Mouse (Mus musculus) limb, embryonic 13.5 days (tissue): Measurements from ENCODE around the gene Cyp26c1. TPM values are rescaled to one million over a fixed set of nuclear protein-coding genes. Genes with fewer than 3 reads are reported as not detected.

ENCODE experiments used
- polyA plus RNA-seq: library from polyadenylated mRNA; unstranded; fragments of >200 nt; fragmentation: Nextera tagmentation; extraction: Ambion mirVana; gene quantifications from 2 replicates; pipeline ENCODE4 v1.2.1, GENCODE M21; 2015

Cyp26c1 gene
- polyA plus RNA-seq, 1 experiment from 2014 or later, result 0.24 TPM

Other genes starting within 250 kb of the Cyp26c1 start
- 6.9 and 7.2 TPM in 2 replicates for gene Exoc6, start 135.2 kb upstream of the Cyp26c1 start, polyA plus RNA-seq
- 7.6 and 8.9 TPM in 2 replicates for gene Cyp26a1, start 12.2 kb downstream of the Cyp26c1 start, polyA plus RNA-seq